Mouse (Mus musculus) midbrain, embryonic 11.5 days (tissue): ENCODE results near the gene Rab8a. TPM values are rescaled to one million over a fixed set of nuclear protein-coding genes. Genes with fewer than 3 reads are reported as not detected.

Source experiments
- ATAC-seq: fragments of 200-750 bp; cut with Nextera tagmentation; 2 replicates; pipeline ENCODE4 v1.8.0; 2017; ENCODE audit warnings: moderate TSS enrichment, moderate library complexity; ENCODE audit not compliant: low FRiP score
- DNase-seq: peaks from one replicate; pipeline ENCODE4 v3.0.0; 2015; ENCODE audit warnings: low spot score; ENCODE audit errors: missing footprints
- H3K27ac ChIP-seq: fragments of 300-500 bp; sonication (generic); 2 replicates; pipeline ENCODE4 v1.5.1; 2014; ENCODE audit warnings: low read depth, low read length
- H3K27me3 ChIP-seq: fragments of 300-500 bp; sonication (generic); 2 replicates; pipeline ENCODE4 v1.6.1; 2014; ENCODE audit warnings: mild to moderate bottlenecking, low read length, moderate library complexity, mixed read lengths; ENCODE audit not compliant: control insufficient read depth, insufficient read depth
- H3K36me3 ChIP-seq: fragments of 300-500 bp; sonication (generic); 2 replicates; pipeline ENCODE4 v1.6.1; 2014; ENCODE audit warnings: mild to moderate bottlenecking, low read length, moderate library complexity, mixed read lengths; ENCODE audit not compliant: control insufficient read depth, insufficient read depth
- H3K4me1 ChIP-seq: fragments of 300-500 bp; sonication (generic); 2 replicates; pipeline ENCODE4 v1.6.1; 2014; ENCODE audit warnings: low read length; ENCODE audit not compliant: control insufficient read depth, insufficient read depth
- H3K4me2 ChIP-seq: fragments of 300-500 bp; sonication (generic); 2 replicates; pipeline ENCODE4 v1.6.1; 2014; ENCODE audit warnings: mild to moderate bottlenecking, moderate library complexity
- H3K4me3 ChIP-seq: fragments of 300-500 bp; sonication (generic); 2 replicates; pipeline ENCODE4 v1.5.1; 2014; ENCODE audit warnings: low read depth, low read length
- H3K9ac ChIP-seq: fragments of 300-500 bp; sonication (generic); 2 replicates; pipeline ENCODE4 v1.6.1; 2014; ENCODE audit warnings: low read length
- H3K9me3 ChIP-seq: fragments of 300-500 bp; sonication (generic); 2 replicates; pipeline ENCODE4 v1.6.1; 2016; ENCODE audit warnings: low read length; ENCODE audit not compliant: control insufficient read depth
- WGBS: fragments of 180-500 bp; shearing (Covaris S2); extraction: QIAGEN DNeasy Blood & Tissue Kit; methylation state at CpG from one replicate; pipeline ENCODE4 v1.1.7; 2014; 5-methylcytosine and 5-hydroxymethylcytosine counted together
- polyA plus RNA-seq: library from polyadenylated mRNA; unstranded; fragments of >200 nt; fragmentation: Nextera tagmentation; extraction: Ambion mirVana; gene quantifications from 2 replicates; pipeline ENCODE4 v1.2.1, GENCODE M21; 2014

Gene Rab8a
- polyA plus RNA-seq, 1 experiment from 2014 or later: 107 TPM

GRCm38 (mm10) chr8:72132417-72132816 lies 28.6 kb upstream of the Rab8a start:
- Histone ChIP-seq H3K9ac (no peak overlapping the region), H3K9me3 (no peaks in the 10 kb centered on the region), H3K4me2 (no peak overlapping the region), H3K36me3 (no peaks in the 10 kb centered on the region), H3K4me3 (no peak overlapping the region), H3K27ac (no peak overlapping the region), H3K4me1 (peaks cover 6% of the 10 kb centered on the region), H3K27me3 (no peaks in the 10 kb centered on the region)
- ATAC-seq (no peak), DNase-seq (no peak)
- 93% methylated on average over 1 of the region's 1 CpGs for WGBS

- DNase-seq (no peak), ATAC-seq (no peak)
- no peaks in the 10 kb centered on the region for H3K36me3 ChIP-seq
- WGBS: 80% methylated on average over 1 of the region's 1 CpGs
- H3K4me1 ChIP-seq: peaks cover 8% of the 10 kb centered on the region
- H3K27ac ChIP-seq: no peak overlapping the region
- H3K4me2 ChIP-seq: no peak overlapping the region
- H3K4me3 ChIP-seq: no peak overlapping the region
- H3K27me3 ChIP-seq: no peaks in the 10 kb centered on the region
- H3K9ac ChIP-seq: no peak overlapping the region
- no peaks in the 10 kb centered on the region for H3K9me3 ChIP-seq
Observed at GRCm38 (mm10) chr8:72132891-72133290, 28.1 kb upstream of the Rab8a start.

- Histone ChIP-seq H3K27me3 (no peaks in the 10 kb centered on the region), H3K9ac (no peak overlapping the region), H3K4me3 (no peak overlapping the region), H3K4me2 (no peak overlapping the region), H3K27ac (no peak overlapping the region), H3K4me1 (peaks cover 8% of the 10 kb centered on the region), H3K9me3 (no peaks in the 10 kb centered on the region), H3K36me3 (no peaks in the 10 kb centered on the region)
- ATAC-seq (no peak), DNase-seq (no peak)
- WGBS: 61% methylated on average over 1 of the region's 1 CpGs
Observed at GRCm38 (mm10) chr8:72133507-72133906, 27.5 kb upstream of the Rab8a start.

- Histone ChIP-seq H3K27me3 (no peaks in the 10 kb centered on the region), H3K4me2 (peak within 1 kb of the TSS; percentile 86), H3K4me3 (peak within 1 kb of the TSS; percentile 58), H3K4me1 (peaks cover 8% of the 10 kb centered on the region), H3K36me3 (peaks cover 3% of the 10 kb centered on the region), H3K9ac (peak within 1 kb of the TSS; percentile 86), H3K9me3 (no peaks in the 10 kb centered on the region), H3K27ac (peak within 1 kb of the TSS; percentile 93)
- DNase-seq: peak; percentile 97
- ATAC-seq: peak; percentile 91
- WGBS: under 1% methylated on average over 45 of the region's 49 CpGs
Observed at GRCm38 (mm10) chr8:72134756-72135445, 26.1 kb upstream of the Rab8a start, which contains the start of gene Tpm4. Gene Tpm4, plus strand, starts transcription at chr8:72134975.

- Histone ChIP-seq H3K9ac (peak overlapping the region; percentile 86), H3K27ac (peak overlapping the region; percentile 93), H3K4me3 (peak overlapping the region; percentile 58), H3K4me2 (peak overlapping the region; percentile 86), H3K9me3 (no peaks in the 10 kb centered on the region), H3K4me1 (peaks cover 8% of the 10 kb centered on the region), H3K27me3 (no peaks in the 10 kb centered on the region), H3K36me3 (peaks cover 5% of the 10 kb centered on the region)
- ATAC-seq: peak; percentile 77
- WGBS: under 1% methylated on average over 59 of the region's 62 CpGs
- peak; percentile 95 for DNase-seq
Observed at GRCm38 (mm10) chr8:72135446-72136301, 25.3 kb upstream of the Rab8a start.

GRCm38 (mm10) chr8:72136302-72136978 lies 24.6 kb upstream of the Rab8a start:
- Histone ChIP-seq H3K27ac (peak overlapping the region; percentile 93), H3K4me1 (peaks cover 8% of the 10 kb centered on the region), H3K4me3 (peak overlapping the region; percentile 58), H3K9me3 (no peaks in the 10 kb centered on the region), H3K9ac (peak overlapping the region; percentile 86), H3K27me3 (no peaks in the 10 kb centered on the region), H3K36me3 (peaks cover 5% of the 10 kb centered on the region), H3K4me2 (peak overlapping the region; percentile 86)
- ATAC-seq: peak; percentile 25; the same call in 1 of the 2 replicates
- DNase-seq: peak; percentile 92
- WGBS: 2% methylated on average over 18 of the region's 18 CpGs

- no peaks in the 10 kb centered on the region for H3K9me3 ChIP-seq
- H3K36me3 ChIP-seq: peaks cover 5% of the 10 kb centered on the region
- no peak overlapping the region; the same call in 1 of the 2 replicates for H3K4me2 ChIP-seq
- H3K27me3 ChIP-seq: no peaks in the 10 kb centered on the region
- ATAC-seq (no peak), DNase-seq (no peak)
- peaks cover 8% of the 10 kb centered on the region for H3K4me1 ChIP-seq
- WGBS: 87% methylated on average over 2 of the region's 2 CpGs
- no peak overlapping the region for H3K9ac ChIP-seq
- no peak overlapping the region for H3K27ac ChIP-seq
- H3K4me3 ChIP-seq: no peak overlapping the region
Observed at GRCm38 (mm10) chr8:72137431-72137830, 23.6 kb upstream of the Rab8a start.

GRCm38 (mm10) chr8:72138456-72138855 lies 22.5 kb upstream of the Rab8a start:
- Histone ChIP-seq H3K36me3 (peaks cover 9% of the 10 kb centered on the region), H3K9ac (no peak overlapping the region), H3K4me3 (no peak overlapping the region), H3K27me3 (no peaks in the 10 kb centered on the region), H3K4me2 (no peak overlapping the region), H3K27ac (no peak overlapping the region), H3K4me1 (peaks cover 8% of the 10 kb centered on the region), H3K9me3 (no peaks in the 10 kb centered on the region)
- ATAC-seq (no peak), DNase-seq (no peak)
- 95% methylated on average over 5 of the region's 5 CpGs for WGBS
